Mouse (Mus musculus): ENCODE results near the gene Map2k6. TPM values are rescaled to one million over a fixed set of nuclear protein-coding genes. Genes with fewer than 3 reads are reported as not detected.

Gene Map2k6
- total RNA-seq, 2 experiments from 2014 or later = 22.8 to 25.1 TPM

DNA sequence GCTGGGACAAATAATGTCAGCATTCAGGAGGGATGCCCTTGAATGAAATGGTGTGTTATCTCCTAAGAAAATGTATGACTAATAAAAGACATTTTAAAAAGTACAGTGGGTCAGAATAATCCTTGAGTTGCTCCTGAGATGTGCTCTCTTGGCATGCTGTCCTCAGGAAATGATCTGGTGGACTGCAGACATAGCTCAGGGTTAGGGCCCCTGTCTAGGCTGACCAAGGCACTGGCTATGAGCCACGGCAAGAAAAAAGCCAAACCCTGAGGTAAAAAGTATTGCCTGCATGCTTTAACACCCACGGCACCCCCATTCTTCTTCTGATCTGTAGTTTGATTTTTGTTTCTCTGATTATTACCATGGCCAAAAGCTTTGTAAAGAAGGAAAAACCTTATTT lies 124.0 kb downstream of the Map2k6 start:
- intact Hi-C loops (cut with DNase I) = no loop called here
- no peak for DNase-seq (ENCODE audit: low spot score in 2 of 2)

DNA sequence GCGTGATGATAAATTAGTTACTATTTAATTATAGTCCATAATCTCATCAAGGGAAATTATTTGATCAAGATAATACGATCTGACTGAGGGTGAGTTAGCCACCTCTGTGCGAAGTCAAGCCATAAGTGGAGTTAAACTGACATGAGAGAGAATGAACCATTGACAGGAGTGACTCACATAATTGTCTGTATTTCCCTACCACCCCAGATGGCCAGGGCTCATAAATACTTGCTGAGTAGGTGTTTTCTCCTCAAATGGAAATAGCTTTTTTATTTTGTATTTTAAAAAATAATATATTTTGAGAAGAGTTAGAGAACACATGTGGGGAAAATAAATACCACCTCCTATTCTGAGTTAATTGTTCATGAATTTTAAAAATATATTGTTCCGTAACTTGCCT lies 127.2 kb downstream of the Map2k6 start:
- intact Hi-C loops (cut with DNase I) = no loop called here
- DNase-seq (ENCODE audit: low spot score in 2 of 2) = no peak

DNA sequence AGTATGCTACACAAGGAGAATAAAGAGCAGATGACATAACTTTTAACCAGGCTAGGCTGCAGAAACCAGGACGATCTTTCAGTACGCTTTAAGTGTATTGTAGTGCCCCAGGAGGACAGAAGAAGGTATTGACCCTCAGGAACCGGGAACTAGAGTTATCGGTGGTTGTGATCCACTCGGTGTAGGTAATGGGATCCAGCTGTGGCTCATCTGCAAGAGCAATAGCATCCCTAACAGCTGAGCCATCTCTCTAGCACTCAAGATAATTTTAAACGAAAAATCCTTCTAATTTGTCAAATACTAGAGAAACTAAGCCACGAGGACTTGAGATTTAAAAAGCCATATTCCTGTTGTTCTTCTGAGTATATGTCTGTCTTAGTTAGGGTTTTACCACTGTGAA lies 132.2 kb downstream of the Map2k6 start:
- intact Hi-C loops (cut with DNase I) = loop anchor here (10.0 kb wide), 1 partner anchor 534 kb away; the partner anchor contains the start of gene Kcnj2

DNA sequence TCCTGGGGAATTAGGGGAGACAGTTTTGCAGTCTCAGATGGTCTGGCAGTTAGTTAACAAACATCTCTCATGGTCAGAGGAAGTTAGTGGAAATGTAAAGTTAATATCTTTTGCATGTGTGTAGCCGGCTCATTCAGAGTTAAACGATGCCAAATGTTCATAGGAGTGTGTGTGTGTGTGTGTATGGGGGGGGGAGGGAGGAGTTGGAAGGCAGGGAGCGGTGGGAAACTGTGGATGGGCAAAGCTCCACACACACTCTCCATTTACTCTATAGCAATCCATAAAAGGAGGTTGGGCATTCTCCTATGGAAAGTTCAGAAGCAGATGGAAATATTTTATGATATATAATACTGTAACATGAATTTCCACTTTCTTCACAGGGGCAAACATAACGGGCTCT lies 135.9 kb downstream of the Map2k6 start:
- intact Hi-C loops (cut with DNase I) = loop anchor here (5.0 to 10.0 kb wide), 3 partner anchors 507 to 987 kb away; partner anchors contain the start of gene Kcnj2
- DNase-seq (ENCODE audit: low spot score in 2 of 2) = no peak

More for the DNA sequence above, 132.2 kb downstream of the Map2k6 start:
- no peak for DNase-seq (ENCODE audit: low spot score in 2 of 2)

DNA sequence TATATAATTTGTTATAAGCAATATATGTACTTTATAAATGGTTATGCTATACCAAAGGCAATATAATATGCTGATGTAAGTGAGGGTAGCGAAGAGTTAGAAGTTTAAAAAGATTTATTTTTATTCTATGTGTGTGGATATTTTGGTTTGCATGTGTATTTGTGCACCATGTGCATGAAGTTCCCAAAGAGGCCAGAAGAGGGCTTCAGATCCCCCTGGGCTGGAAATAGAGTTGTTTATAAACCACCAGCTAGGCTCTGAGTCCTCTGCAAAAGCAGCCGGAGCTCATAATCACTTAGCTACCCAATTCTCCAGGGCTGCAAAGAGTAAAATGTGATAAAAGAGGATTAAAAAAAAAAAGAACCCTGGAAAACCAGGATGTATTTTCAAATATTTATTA lies 137.6 kb downstream of the Map2k6 start:
- intact Hi-C loops (cut with DNase I) = loop anchor here (5.0 to 10.0 kb wide), 3 partner anchors 506 to 986 kb away; partner anchors contain the start of gene Kcnj2
- peak in 1 of 2 experiments; percentile 13 for DNase-seq (ENCODE audit: low spot score in 2 of 2)

DNA sequence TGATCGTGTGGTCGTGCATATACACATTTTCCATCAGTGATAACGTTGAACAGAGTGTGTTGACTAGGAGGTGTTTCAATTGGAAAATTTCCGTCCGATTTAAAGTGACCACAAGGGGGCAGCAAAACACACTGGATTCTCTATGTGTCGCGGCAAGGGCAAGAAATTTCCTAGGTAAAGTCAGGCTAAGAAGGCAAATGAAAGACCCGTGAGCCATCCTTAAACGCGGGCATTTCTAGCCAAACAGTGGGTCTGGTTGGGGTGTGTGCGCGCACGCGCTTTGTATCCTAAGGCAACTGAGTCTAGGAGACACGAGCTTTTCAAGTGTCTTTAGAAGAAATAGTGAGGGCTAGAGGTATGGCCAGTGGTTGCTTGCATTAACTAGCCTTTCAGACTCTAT lies 138.7 kb downstream of the Map2k6 start:
- intact Hi-C loops (cut with DNase I) = loop anchor here (5.0 to 10.0 kb wide), 3 partner anchors 505 to 985 kb away; partner anchors contain the start of gene Kcnj2
- peak; percentile 82 to 91 for DNase-seq (ENCODE audit: low spot score in 2 of 2)

DNA sequence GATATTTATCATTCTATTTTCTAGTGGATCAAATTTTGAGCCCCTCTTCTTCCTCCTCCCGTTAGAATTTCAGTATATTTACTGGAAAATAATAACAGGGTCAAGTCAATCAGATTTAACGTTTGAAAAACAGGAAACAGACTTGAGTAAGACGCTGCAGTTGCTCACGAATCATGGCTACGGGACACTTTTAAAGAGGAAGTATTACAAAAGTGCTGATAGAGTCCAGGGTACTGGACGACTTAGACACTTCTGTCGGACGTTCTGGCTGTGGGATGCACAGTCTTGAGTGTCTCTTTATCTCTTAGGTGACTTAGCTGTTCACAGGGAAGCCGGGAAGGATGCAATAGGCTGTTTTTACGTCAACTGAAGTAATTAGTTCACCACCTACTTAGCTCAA lies 139.3 kb downstream of the Map2k6 start:
- intact Hi-C loops (cut with DNase I) = loop anchor here (5.0 to 10.0 kb wide), 3 partner anchors 504 to 984 kb away; partner anchors contain the start of gene Kcnj2
- no peak for DNase-seq (ENCODE audit: low spot score in 2 of 2)

DNA sequence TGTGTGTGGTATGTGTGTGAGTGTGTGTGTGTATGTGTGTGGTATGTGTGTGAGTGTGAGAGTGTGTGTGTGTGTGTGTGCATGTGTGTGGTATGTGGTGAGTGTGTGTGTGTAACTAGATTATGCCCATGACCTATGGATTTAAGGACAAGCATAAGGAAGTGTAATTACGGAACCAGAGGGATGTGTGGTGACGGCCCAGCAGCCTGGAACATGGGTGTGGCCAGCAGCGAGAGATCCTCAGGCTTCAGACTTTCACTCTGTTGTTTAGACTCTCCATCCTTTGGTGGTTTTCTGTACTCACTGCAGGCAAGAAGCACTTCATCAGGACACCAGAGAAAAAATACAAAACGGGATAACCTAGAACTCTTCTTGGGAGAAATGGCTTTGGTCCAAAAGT lies 143.0 kb downstream of the Map2k6 start:
- intact Hi-C loops (cut with DNase I) = no loop called here
- DNase-seq (ENCODE audit: low spot score in 2 of 2) = no peak

DNA sequence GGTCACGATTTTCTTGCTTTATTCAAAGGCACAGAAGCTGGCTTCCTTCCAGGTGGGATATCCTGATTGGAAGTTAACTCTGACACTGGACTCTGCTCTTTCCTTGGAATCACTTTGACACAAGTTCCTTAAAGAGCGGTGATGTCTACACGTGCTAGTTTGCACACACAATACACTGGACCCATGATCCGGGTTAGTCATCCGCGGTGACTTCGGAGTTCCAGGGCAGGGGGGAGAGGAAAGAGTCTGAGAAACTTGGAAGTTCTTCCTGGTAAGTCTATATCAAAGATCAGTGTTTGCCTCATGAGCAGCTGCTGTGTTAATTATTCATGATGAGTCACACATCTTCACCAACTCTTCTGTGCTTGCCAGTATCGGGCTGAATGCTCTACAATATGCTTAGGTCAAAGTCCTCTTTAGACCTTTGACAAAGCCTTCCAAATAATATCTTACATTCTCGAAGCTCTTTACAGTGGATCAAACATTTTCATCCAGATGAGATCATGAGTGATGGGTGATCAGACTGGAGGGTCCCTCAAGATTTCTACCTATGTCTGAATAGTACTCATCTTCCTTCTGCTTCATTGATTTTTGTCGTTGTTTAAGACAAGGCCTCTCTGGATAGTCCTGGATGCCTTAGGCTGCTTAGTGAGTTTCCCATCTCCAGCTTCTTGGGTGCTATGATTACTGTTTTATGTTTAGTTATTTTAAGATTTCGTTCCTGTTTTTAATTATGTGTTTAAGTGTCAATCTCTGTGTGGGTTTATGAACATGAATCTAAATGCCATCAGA lies 145.7 kb downstream of the Map2k6 start:
- intact Hi-C loops (cut with DNase I) = no loop called here
- no peak for DNase-seq (ENCODE audit: low spot score in 2 of 2)

DNA sequence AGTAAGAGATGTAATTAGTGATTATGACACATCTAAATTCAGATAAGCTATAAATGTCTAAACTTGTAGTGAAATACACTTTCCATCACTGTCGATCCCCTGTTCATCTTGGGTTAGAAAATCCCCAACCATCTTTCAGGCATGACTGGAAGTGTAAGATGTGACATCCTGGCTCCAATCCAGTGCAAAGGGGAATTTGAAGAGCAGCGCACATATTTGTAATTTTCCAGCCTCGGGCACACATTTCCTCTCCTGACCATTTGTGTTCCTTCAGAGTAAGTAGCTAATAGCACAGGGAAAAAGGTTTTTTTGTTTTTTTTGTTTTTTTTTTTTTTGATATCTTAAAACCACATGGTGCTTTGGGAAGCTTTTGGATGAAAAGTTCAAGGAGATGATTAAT lies 146.5 kb downstream of the Map2k6 start:
- intact Hi-C loops (cut with DNase I) = no loop called here
- DNase-seq (ENCODE audit: low spot score in 2 of 2) = no peak

DNA sequence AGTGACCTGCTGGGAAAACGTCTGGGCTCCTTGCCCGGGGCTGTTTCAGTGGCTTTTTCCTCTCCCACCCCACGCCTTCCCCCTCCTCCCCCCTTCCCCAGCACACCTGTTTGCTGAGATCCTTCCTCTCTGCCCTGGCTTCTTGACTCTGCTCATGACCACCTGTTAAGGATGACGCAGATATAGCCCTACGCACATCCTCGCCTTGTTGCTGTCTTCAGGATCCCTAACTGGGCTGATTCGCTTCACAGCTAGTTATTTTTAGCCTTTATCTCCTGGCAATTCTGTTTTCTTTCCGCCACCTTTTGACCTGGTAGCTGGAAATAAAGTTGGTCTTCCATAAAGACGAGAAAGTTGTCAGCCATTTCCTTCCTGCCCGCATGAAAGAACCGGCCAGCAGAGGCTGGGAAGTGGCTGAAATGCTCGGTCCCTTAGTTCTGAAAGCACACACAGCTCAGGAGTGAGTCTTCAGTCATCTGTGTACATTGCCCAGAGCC lies 152.6 kb downstream of the Map2k6 start:
- intact Hi-C loops (cut with DNase I) = no loop called here
- DNase-seq (ENCODE audit: low spot score in 2 of 2) = no peak

DNA sequence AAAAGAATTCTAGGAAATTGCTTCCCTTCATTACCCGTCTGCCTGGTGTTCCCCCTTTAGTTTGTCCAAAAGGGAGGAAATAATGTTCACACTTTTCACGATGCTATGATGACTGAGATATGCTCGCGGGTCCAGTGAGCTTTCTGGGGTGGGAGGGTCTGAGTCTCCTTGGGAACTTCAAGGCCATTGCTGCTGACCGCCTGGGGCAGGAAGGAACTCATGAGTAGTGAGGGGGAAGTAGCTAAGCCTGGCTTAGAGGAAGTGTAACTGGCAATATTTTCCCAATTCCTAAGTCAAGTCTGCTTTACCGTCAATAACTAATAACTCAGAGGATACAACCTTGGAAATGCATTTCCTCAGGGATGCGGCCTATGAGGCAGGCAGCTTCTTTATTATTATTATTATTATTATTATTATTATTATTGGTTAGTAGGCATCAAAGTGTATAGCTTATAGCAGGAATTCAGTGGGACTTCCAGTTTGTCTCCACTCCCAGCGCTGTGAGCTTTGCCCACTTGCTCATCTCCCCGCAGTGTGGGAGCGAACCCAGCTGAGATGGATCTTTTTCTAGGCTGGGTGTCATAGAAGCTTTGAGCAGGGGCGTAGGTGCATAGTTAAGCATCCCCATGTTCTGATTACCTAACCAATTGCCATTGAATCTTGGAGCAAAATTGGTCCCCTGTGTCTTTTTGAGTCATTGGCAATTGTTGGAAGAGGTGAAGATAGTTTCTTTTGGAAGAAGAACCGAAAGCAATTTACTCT lies 163.6 kb downstream of the Map2k6 start:
- intact Hi-C loops (cut with DNase I) = loop anchor here (10.0 kb wide), 1 partner anchor 882 kb away; no protein-coding TSS in a partner anchor
- DNase-seq (ENCODE audit: low spot score in 2 of 2) = no peak

DNA sequence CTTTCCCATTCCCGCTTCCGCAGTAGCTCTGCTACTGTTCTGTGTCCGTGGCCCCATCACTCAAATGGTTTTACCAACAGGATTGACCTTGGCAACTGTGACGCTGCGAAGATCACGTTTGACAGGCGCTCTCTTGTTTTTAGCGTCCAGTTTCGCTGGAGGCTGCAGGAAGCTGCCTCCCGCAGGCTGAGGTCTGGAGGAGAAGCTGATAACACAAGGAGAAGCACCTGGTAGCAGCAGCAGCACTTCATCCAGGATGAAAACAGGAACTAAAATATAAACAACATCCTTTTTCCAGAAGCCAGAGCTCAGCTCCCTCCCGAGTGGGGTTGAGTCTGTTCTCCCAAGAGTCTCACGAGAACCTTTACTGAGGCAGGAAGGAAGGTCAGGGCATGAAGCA lies 164.3 kb downstream of the Map2k6 start:
- no peak for DNase-seq (ENCODE audit: low spot score in 2 of 2)

DNA sequence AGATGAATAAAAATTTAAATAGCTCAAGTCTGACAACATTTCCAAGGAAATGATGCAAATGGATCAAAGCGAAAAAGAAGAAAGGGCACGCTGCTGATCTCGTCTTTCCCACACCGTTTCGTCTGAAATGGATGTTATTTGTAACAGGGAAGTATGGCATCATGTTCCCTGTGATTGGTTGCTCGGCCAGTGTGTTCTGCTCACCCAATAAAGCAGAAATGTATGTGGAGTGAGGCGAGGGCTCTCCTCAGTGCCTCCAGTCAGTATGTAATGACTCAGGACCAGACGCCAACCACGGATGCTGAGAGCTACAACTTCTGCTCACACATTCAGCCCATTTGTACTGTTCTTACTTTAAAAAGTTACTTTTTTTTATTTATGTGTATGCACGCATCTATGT lies 164.9 kb downstream of the Map2k6 start:
- intact Hi-C loops (cut with DNase I) = loop anchor here (10.0 kb wide), 1 partner anchor 881 kb away; no protein-coding TSS in a partner anchor
- DNase-seq (ENCODE audit: low spot score in 2 of 2) = no peak

More for the DNA sequence above, 164.3 kb downstream of the Map2k6 start:
- intact Hi-C loops (cut with DNase I) = loop anchor here (10.0 kb wide), 1 partner anchor 882 kb away; no protein-coding TSS in a partner anchor

DNA sequence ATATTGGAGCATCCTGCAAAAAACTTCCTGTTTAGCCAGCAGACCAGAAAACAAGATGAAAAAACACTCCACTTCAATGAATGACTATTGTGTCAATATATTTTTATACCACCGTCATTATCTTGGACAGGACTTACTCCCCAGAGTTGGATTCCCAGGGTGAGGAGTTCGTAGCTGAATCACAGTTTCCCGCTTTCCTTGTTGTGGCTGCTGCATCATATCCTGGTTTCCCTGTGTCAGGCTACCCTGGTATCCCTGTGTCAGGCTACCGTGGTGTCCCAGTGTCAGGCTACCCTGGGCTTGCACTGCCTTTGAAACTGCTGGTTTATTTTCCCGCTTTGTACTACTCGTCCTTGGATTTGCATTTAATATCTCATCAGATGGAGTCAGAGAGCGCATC lies 167.4 kb downstream of the Map2k6 start:
- intact Hi-C loops (cut with DNase I) = loop anchor here (10.0 kb wide), 1 partner anchor 878 kb away; no protein-coding TSS in a partner anchor
- DNase-seq (ENCODE audit: low spot score in 2 of 2) = no peak

DNA sequence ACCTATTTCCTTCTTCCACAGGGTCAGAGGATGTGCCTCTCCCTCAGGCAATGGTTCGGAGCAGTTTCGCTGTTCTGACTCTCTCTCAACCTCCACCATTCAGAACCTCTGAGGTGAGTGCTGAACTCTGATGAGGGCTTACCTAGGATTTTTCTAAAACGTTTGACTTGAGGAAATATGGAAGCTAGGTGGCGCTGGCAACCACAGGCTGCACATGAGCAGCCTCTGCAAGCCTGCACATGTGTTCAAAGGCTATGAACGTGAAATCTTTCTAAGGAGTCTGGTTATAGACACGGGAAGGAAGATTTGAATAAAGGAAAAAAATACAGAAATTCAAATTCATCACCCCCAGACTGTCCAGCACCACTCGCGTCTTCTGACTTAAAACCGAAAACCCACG lies 173.6 kb downstream of the Map2k6 start:
- intact Hi-C loops (cut with DNase I) = loop anchor here (2.0 to 5.0 kb wide), 2 partner anchors 470 to 492 kb away; no protein-coding TSS in a partner anchor
- DNase-seq (ENCODE audit: low spot score in 2 of 2) = peak; percentile 74 to 75
